Mouse (Mus musculus) bone marrow, adult 2 months (tissue): ENCODE measurements around the gene Zfp655.

Experiments used
- CTCF ChIP-seq: fragments of 200-500 bp; IDR thresholded peaks from 2 replicates; pipeline ENCODE4 v1.5.1; 2011; ENCODE audit warnings: low read length, control low read depth; ENCODE audit not compliant: control insufficient read depth, insufficient read depth
- POLR2A ChIP-seq: fragments of 200-500 bp; IDR thresholded peaks from 2 replicates; pipeline ENCODE4 v1.6.1; 2011; ENCODE audit warnings: low read depth, mild to moderate bottlenecking, control low read depth, low read length, borderline replicate concordance; ENCODE audit not compliant: control insufficient read depth

- TF ChIP-seq CTCF, result no peak
- peak; percentile 70; the same call in 1 of the 2 replicates for TF ChIP-seq POLR2A
Measured at GRCm38 (mm10) chr5:145280371-145281143, 49.0 kb downstream of the Zfp655 start, which contains the start of gene Zscan25.
